Mouse (Mus musculus) lung, adult 2 months (tissue): ENCODE results near the gene Lyar.

Experiments used
- CTCF ChIP-seq: fragments of 200-500 bp; IDR thresholded peaks from 2 replicates; pipeline ENCODE4 v1.5.1; 2011; ENCODE audit warnings: mild to moderate bottlenecking, low read length, control low read depth; ENCODE audit not compliant: insufficient read depth
- POLR2A ChIP-seq: fragments of 200-500 bp; IDR thresholded peaks from 2 replicates; pipeline ENCODE4 v1.6.1; 2011; ENCODE audit warnings: low read depth, mild to moderate bottlenecking, control low read depth, low read length, borderline replicate concordance; ENCODE audit errors: extremely low read depth

GRCm38 (mm10) chr5:38260107-38260682 lies 39.9 kb downstream of the Lyar start, which contains the start of gene Tmem128:
- peak; percentile 89 for TF ChIP-seq POLR2A
- TF ChIP-seq CTCF: no peak
